Mouse (Mus musculus) ES-E14 (cell line): ENCODE measurements around the gene Dapk2.

Experiments
- CHD2 ChIP-seq: IDR thresholded peaks from 2 replicates; pipeline ENCODE4 v1.6.1; 2014; ENCODE audit warnings: mild to moderate bottlenecking, low read depth, low read length, inconsistent platforms
- HCFC1 ChIP-seq: IDR thresholded peaks from 2 replicates; pipeline ENCODE4 v1.6.1; 2012; ENCODE audit warnings: low read length, inconsistent platforms, borderline replicate concordance; ENCODE audit not compliant: insufficient read depth
- MAFK ChIP-seq: IDR thresholded peaks from 2 replicates; pipeline ENCODE4 v1.6.1; 2014; ENCODE audit warnings: mild to moderate bottlenecking, low read depth, low read length, inconsistent platforms; ENCODE audit not compliant: insufficient read depth
- ZC3H11A ChIP-seq: IDR thresholded peaks from 2 replicates; pipeline ENCODE4 v1.6.1; 2012; ENCODE audit warnings: low read depth, mild to moderate bottlenecking, inconsistent platforms, low read length, borderline replicate concordance
- ZNF384 ChIP-seq: IDR thresholded peaks from 2 replicates; pipeline ENCODE4 v1.6.1; 2012; ENCODE audit warnings: low read depth, low read length, inconsistent platforms

GRCm38 (mm10) chr9:66181826-66182678, 24.0 kb downstream of the Dapk2 start:
- no peak for TF ChIP-seq MAFK
- TF ChIP-seq HCFC1 = no peak
- no peak for TF ChIP-seq ZNF384
- no peak for TF ChIP-seq CHD2
- TF ChIP-seq ZC3H11A = no peak
